Mouse (Mus musculus): ENCODE results near the gene Olfr808. TPM values are rescaled to one million over a fixed set of nuclear protein-coding genes. Genes with fewer than 3 reads are reported as not detected.

Gene Olfr808
- polyA plus RNA-seq (2017; shearing (Covaris generic)): not detected

GRCm38 (mm10) chr10:129765182-129765581 is at the start of gene Olfr808:
Gene Olfr808 (plus strand): TSS chr10:129765482.

GRCm38 (mm10) chr10:129729275-129729674 is 36.0 kb upstream of the Olfr808 start, which contains the start of gene Olfr805:
Gene Olfr805 (minus strand): TSS chr10:129729375.

DNA sequence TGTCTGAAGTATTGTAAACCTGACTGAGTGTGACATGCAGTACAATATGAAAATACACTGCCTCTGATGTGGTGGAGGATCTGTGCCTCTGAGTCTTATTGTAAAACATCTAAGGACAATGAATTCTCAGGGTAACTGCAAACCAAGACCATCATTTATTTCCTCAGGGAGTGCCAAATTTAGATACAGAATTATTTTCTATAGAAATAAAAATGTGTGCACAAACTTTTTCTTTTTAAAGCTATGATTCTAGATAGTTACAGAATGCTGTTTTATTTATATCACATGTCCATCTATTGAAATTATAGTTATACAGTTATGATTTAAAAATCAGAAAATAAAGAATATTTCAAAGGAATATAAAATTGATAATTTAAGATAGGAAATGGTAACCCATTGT is 23.5 kb upstream of the Olfr808 start, which contains the start of gene Olfr806:
Gene Olfr806, minus strand, starts transcription at position 101 of the 400 bp plus-strand sequence.

GRCm38 (mm10) chr10:129757693-129758092 is 7.6 kb upstream of the Olfr808 start, which contains the start of gene Olfr807:
Gene Olfr807 (minus strand): TSS chr10:129757793.

GRCm38 (mm10) chr10:129774338-129774737 is 9.1 kb downstream of the Olfr808 start, which contains the start of gene Olfr809:
Gene Olfr809 (plus strand): TSS chr10:129774638.

GRCm38 (mm10) chr10:129794817-129795216 is 29.5 kb downstream of the Olfr808 start, which contains the start of gene Olfr810:
Gene Olfr810 (minus strand): TSS chr10:129794917.

GRCm38 (mm10) chr10:129804296-129804695 is 39.0 kb downstream of the Olfr808 start, which contains the start of gene Olfr811:
Gene Olfr811 (minus strand): TSS chr10:129804396.

Other genes starting within 250 kb of the Olfr808 start
- gene Olfr791, start 243.7 kb upstream of the Olfr808 start, polyA plus RNA-seq (2017; shearing (Covaris generic)): not detected
- not detected for gene Olfr792, start 226.3 kb upstream of the Olfr808 start, polyA plus RNA-seq (2017; shearing (Covaris generic))
- gene Olfr794, start 197.8 kb upstream of the Olfr808 start, polyA plus RNA-seq (2017; shearing (Covaris generic)): not detected
- gene Olfr796, start 152.9 kb upstream of the Olfr808 start, polyA plus RNA-seq (2017; shearing (Covaris generic)): not detected
- 0.18 TPM for gene Olfr798, start 137.5 kb upstream of the Olfr808 start, polyA plus RNA-seq (2017; shearing (Covaris generic))
- not detected for gene Olfr799, start 128.0 kb upstream of the Olfr808 start, polyA plus RNA-seq (2017; shearing (Covaris generic))
- gene Olfr800, start 107.8 kb upstream of the Olfr808 start, polyA plus RNA-seq (2017; shearing (Covaris generic)): not detected
- gene Olfr801, start 91.6 kb upstream of the Olfr808 start, polyA plus RNA-seq (2017; shearing (Covaris generic)): not detected
- gene Olfr802, start 77.3 kb upstream of the Olfr808 start, polyA plus RNA-seq (2017; shearing (Covaris generic)): not detected
- not detected for gene Olfr803, start 71.2 kb upstream of the Olfr808 start, polyA plus RNA-seq (2017; shearing (Covaris generic))
- gene Olfr804, start 62.3 kb upstream of the Olfr808 start, polyA plus RNA-seq (2017; shearing (Covaris generic)): not detected
- not detected for gene Olfr805, start 36.1 kb upstream of the Olfr808 start, polyA plus RNA-seq (2017; shearing (Covaris generic))
- gene Olfr806, start 23.6 kb upstream of the Olfr808 start, polyA plus RNA-seq (2017; shearing (Covaris generic)): not detected
- not detected for gene Olfr807, start 7.7 kb upstream of the Olfr808 start, polyA plus RNA-seq (2017; shearing (Covaris generic))
- not detected for gene Olfr809, start 9.2 kb downstream of the Olfr808 start, polyA plus RNA-seq (2017; shearing (Covaris generic))
- not detected for gene Olfr810, start 29.4 kb downstream of the Olfr808 start, polyA plus RNA-seq (2017; shearing (Covaris generic))
- gene Olfr811, start 38.9 kb downstream of the Olfr808 start, polyA plus RNA-seq (2017; shearing (Covaris generic)): not detected
- gene Olfr812, start 80.6 kb downstream of the Olfr808 start, polyA plus RNA-seq (2017; shearing (Covaris generic)): not detected
- not detected for gene Olfr813, start 89.9 kb downstream of the Olfr808 start, polyA plus RNA-seq (2017; shearing (Covaris generic))
- 0.06 TPM for gene Olfr814, start 114.4 kb downstream of the Olfr808 start, polyA plus RNA-seq (2017; shearing (Covaris generic))
- gene Olfr815, start 140.4 kb downstream of the Olfr808 start, polyA plus RNA-seq (2017; shearing (Covaris generic)): not detected
- gene Olfr816, start 150.1 kb downstream of the Olfr808 start, polyA plus RNA-seq (2017; shearing (Covaris generic)): 0.11 TPM
- not detected for gene Olfr818, start 183.6 kb downstream of the Olfr808 start, polyA plus RNA-seq (2017; shearing (Covaris generic))
- gene Olfr819, start 201.8 kb downstream of the Olfr808 start, polyA plus RNA-seq (2017; shearing (Covaris generic)): not detected
- not detected for gene Olfr247, start 210.7 kb downstream of the Olfr808 start, polyA plus RNA-seq (2017; shearing (Covaris generic))
- gene Gm10310, start 219.6 kb downstream of the Olfr808 start, polyA plus RNA-seq (2017; shearing (Covaris generic)): 0.08 TPM
- gene Olfr820, start 247.1 kb downstream of the Olfr808 start, polyA plus RNA-seq (2017; shearing (Covaris generic)): not detected